Mouse (Mus musculus): ENCODE measurements around the gene Bmt2.

DNA sequence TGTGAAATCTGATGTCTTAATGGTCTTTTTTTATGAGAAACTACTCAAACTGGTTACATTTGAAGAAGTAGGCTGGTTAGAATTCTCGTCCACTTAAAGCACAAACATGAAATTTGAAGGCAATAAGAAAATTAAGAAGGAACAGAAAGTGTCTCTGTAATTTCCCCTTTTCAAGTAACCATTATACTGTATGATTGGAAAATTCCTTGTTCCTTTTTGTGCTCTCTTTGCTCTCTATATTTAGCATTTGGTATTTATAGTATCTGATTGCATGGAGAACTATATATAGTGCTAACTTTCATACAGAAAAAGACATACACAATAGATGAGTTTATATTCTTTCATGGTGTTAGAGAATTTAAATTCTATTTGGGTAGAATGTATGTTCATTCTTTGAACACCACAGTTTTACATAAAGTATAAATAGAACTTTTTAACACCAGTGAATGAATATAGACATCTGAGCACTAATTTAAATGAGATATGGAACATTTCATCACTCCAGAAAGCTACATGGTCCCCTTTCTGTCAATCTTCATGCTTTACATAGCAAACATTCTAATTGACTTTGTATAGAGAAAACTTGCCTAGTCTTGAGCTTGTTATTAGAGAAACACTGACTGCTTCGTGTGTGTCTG lies 14.0 kb upstream of the Bmt2 start:
- TF ChIP-seq CTCF (IDR thresholded peaks at IDR 0.05; ENCODE audit: extremely low read depth, insufficient read length, insufficient replicate concordance, low read depth, low read length): no peak
- TF ChIP-seq POLR2A (IDR thresholded peaks at IDR 0.05; ENCODE audit: low read depth, low read length): no peak
